9 mouse cellular contexts compared by ENCODE assay signal in genomic region chr10:125948842-125949474, GRCm38 (mm10). TPM values are rescaled to one million over a fixed set of nuclear protein-coding genes. Genes with fewer than 3 reads are reported as not detected.
A peak's percentile ranks its signal among the peaks of the same experiment; 100 is the strongest.
DNase-seq lines count a peak whose midpoint lies in the region; ATAC-seq and TF ChIP-seq lines count a peak whose summit lies in the region.
"Had no signal": no experiment of that assay in that cellular context is flagged by ENCODE, and none has a peak within 500 bp of the region (broad histone marks: within the 10 kb centered on the region; RNA-seq: fewer than 3 reads in every experiment).

No protein-coding gene starts in this region.

- no peak overlapping the region for H3K27ac ChIP-seq in ES-Bruce4 (ENCODE audit: insufficient read depth, low read length)
- no peak overlapping the region for H3K27ac ChIP-seq in gastrocnemius, adult 2 months
- H3K27ac ChIP-seq in limb, embryonic 12.5 days: no peak overlapping the region; the same call in 1 of the 2 replicates
- no peak overlapping the region for H3K27ac ChIP-seq in hindbrain, embryonic 10.5 days
- H3K27ac ChIP-seq: liver, embryonic 14.5 days had no signal

- H3K9me3 ChIP-seq in ES-Bruce4 (replicated peaks; ENCODE audit: control insufficient read depth, insufficient read depth, low read length, poor library complexity, severe bottlenecking): no peaks in the 10 kb centered on the region
- H3K9me3 ChIP-seq in limb, embryonic 12.5 days: no peaks in the 10 kb centered on the region
- H3K9me3 ChIP-seq in hindbrain, embryonic 10.5 days: no peaks in the 10 kb centered on the region

- no peaks in the 10 kb centered on the region for H3K4me1 ChIP-seq in ES-Bruce4 (ENCODE audit: control insufficient read depth, insufficient read depth, low read length)
- peaks cover 44% of the 10 kb centered on the region for H3K4me1 ChIP-seq in limb, embryonic 12.5 days (replicated peaks)
- peaks cover 25% of the 10 kb centered on the region for H3K4me1 ChIP-seq in hindbrain, embryonic 10.5 days (replicated peaks)

- DNase-seq in gastrocnemius, adult 18-20 months (ENCODE audit: low spot score): peak; percentile 14
- DNase-seq in gastrocnemius, adult 8-10 months (ENCODE audit: low spot score in 2 of 2): no peak
- no peak for DNase-seq in gastrocnemius, adult 2 months
- DNase-seq in thymus, postnatal 25 days: no peak
- DNase-seq in hindbrain, embryonic 10.5 days (ENCODE audit: low spot score): no peak

- intact Hi-C loops in gastrocnemius, adult 2 months (cut with DNase I): no loop called here

- 28% methylated on average over 15 of the region's 15 CpGs for WGBS in limb, embryonic 12.5 days
- WGBS in hindbrain, embryonic 10.5 days: 43% methylated on average over 15 of the region's 15 CpGs

- peak overlapping the region; percentile 52; the same call in 1 of the 2 replicates for H3K9ac ChIP-seq in ES-Bruce4 (ENCODE audit: low read depth, poor library complexity, severe bottlenecking)
- no peak overlapping the region for H3K9ac ChIP-seq in limb, embryonic 12.5 days (replicated peaks)
- H3K9ac ChIP-seq: liver, embryonic 14.5 days had no signal

- TF ChIP-seq POLR2A in ES-Bruce4 (IDR thresholded peaks at IDR 0.05; ENCODE audit: insufficient read depth, low read length): no peak

- no peaks in the 10 kb centered on the region for H3K36me3 ChIP-seq in ES-Bruce4 (ENCODE audit: control insufficient read depth, insufficient read depth, low read length, poor library complexity, severe bottlenecking)
- no peaks in the 10 kb centered on the region for H3K36me3 ChIP-seq in limb, embryonic 12.5 days
- no peaks in the 10 kb centered on the region for H3K36me3 ChIP-seq in hindbrain, embryonic 10.5 days

- no peak for TF ChIP-seq CTCF in ES-Bruce4 (IDR thresholded peaks at IDR 0.05; ENCODE audit: low read depth, low read length)
- no peak for TF ChIP-seq CTCF in gastrocnemius, adult 2 months (IDR thresholded peaks at IDR 0.05)

- no peak; the same call in 1 of the 2 replicates for ATAC-seq in limb, embryonic 12.5 days (ENCODE audit: insufficient number of reproducible peaks, insufficient read depth, low FRiP score, low TSS enrichment, low read depth)
- ATAC-seq in erythroid progenitor cell, adult 5-6 weeks (replicated peaks; ENCODE audit: low FRiP score, poor library complexity, severe bottlenecking): no peak

- no peaks in the 10 kb centered on the region; the same call in 1 of the 2 replicates for H3K27me3 ChIP-seq in ES-Bruce4 (ENCODE audit: control insufficient read depth, insufficient read depth, low read length, poor library complexity, severe bottlenecking)
- peaks cover 5% of the 10 kb centered on the region; the same call in 1 of the 2 replicates for H3K27me3 ChIP-seq in limb, embryonic 12.5 days
- H3K27me3 ChIP-seq in hindbrain, embryonic 10.5 days (ENCODE audit: insufficient read depth, poor library complexity, severe bottlenecking): 0 out of 2 replicates have a peak, but pooled peaks cover 2% of the 10 kb centered on the region

- H3K4me2 ChIP-seq in limb, embryonic 12.5 days: peak overlapping the region; percentile 46

- no peak for TF ChIP-seq EP300 in ES-Bruce4 (IDR thresholded peaks at IDR 0.05; ENCODE audit: insufficient read depth, low read depth, low read length)

- no peak overlapping the region for H3K4me3 ChIP-seq in ES-Bruce4 (ENCODE audit: low read depth, low read length)
- peak overlapping the region; percentile 50 for H3K4me3 ChIP-seq in gastrocnemius, adult 2 months
- H3K4me3 ChIP-seq in limb, embryonic 12.5 days (replicated peaks): 0 out of 2 replicates have a peak overlapping the region, but pooled peaks have one; percentile 3
- H3K4me3 ChIP-seq in hindbrain, embryonic 10.5 days: no peak overlapping the region

RNA-seq across cellular contexts. Expression of gene Lrig3, which starts 17.0 kb away (rescaled TPM):
- total RNA-seq in gastrocnemius, adult 18-20 months (2021): 1 to 10 TPM; 2.8 to 3.2 TPM
- total RNA-seq in gastrocnemius, adult 8-10 months (2022): 1 to 10 TPM; 3.0 to 4.0 (median 3.6) TPM
- polyA plus RNA-seq in ES-Bruce4 (2011; ENCODE audit: insufficient read depth, insufficient read length, low read depth, missing spikeins): 25.6 and 27.9 TPM in 2 replicates
- 1 to 10 TPM; 4.0 to 4.5 TPM for total RNA-seq in gastrocnemius, adult 2 months (2021)
- 84.4 and 85.6 TPM in 2 replicates for polyA plus RNA-seq in limb, embryonic 12.5 days (2016; fragmentation: Nextera tagmentation; extraction: Ambion mirVana)
- total RNA-seq in erythroid progenitor cell, adult 5-6 weeks (2015; ENCODE audit: low replicate concordance): not detected in 2 replicates
- total RNA-seq in erythroid progenitor cell, adult 5-6 weeks (2017; ENCODE audit: low replicate concordance): 0.39 TPM in 1 of 2 replicates, not detected in the other
- 14.3 and 15.1 TPM in 2 replicates for polyA plus RNA-seq in hindbrain, embryonic 10.5 days (2016; fragmentation: Nextera tagmentation; extraction: Ambion mirVana)

Comparison
In these comparisons a context has a peak if more than half of its experiments do, and no peak if none do; other contexts are left out.
1. H3K4me3 ChIP-seq: peak in gastrocnemius, adult 2 months (single experiment) and limb, embryonic 12.5 days (single experiment); none in ES-Bruce4 (single experiment) and hindbrain, embryonic 10.5 days (single experiment).